Mouse (Mus musculus) naive thymus-derived CD4-positive, alpha-beta T cell, adult 2 months (primary cell): ENCODE data around the gene Dlgap1.

Experiments
- DNase-seq: peaks from one replicate; pipeline ENCODE4 v3.0.0-alpha.2; 2011; ENCODE audit warnings: low read depth

Gene Dlgap1

DNA sequence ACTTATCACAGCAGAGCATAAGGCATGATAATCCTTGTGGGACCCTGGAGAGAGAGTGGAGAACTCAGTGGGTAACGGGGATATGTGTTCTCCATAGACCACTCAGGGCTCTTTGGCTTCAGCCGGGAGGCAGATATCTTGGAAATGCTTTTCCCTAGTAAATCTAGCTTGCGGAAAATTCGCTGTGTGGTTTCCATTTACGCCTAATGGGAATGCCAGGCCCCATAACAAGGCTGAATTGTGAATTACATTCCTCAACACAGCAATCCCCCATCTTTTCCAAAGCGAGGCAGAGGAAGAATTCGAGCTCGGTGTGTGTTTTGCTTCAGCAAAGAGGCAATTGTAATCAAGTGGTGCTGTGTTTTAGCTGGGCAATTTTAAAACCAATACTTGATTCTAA is 372.4 kb downstream of the Dlgap1 start:
- no peak for DNase-seq

DNA sequence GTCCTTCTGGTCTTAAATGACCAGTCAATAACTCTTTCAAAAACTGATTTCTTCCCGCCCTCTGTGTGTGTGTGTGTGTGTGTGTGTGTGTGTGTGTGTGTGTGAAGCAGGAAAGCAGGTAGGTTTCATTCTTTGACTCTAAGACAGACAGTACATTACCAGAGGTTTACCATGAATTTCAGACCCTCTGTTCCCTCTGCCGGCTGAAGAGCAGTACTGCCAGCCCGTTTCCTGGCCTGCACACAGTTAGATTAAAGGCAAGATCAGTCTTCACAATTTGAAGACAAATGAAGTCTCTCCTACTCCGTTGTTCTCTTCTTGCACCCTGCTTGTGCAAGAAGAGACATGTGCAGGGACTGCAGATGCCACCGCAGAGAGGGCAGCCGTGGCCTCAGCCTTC is 373.0 kb downstream of the Dlgap1 start:
- DNase-seq = no peak

DNA sequence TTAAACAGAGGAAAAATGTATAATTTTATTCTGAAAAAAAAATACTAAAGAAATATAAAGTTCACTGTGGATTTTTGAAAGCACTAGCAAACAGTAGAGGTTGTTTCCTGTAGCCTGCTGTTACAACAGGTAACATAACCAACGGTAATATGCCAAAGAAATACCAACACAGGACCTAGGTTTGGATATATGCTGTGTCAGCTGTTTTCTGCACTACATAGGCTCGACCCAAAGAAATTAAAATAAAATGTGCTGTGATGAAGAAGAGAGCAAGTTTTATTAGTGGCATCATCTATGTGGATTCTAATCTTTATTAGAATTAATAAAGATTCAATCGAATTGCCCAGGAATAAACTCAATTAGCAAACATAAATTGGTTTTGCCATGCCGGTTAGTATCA is 378.5 kb downstream of the Dlgap1 start:
- no peak for DNase-seq

DNA sequence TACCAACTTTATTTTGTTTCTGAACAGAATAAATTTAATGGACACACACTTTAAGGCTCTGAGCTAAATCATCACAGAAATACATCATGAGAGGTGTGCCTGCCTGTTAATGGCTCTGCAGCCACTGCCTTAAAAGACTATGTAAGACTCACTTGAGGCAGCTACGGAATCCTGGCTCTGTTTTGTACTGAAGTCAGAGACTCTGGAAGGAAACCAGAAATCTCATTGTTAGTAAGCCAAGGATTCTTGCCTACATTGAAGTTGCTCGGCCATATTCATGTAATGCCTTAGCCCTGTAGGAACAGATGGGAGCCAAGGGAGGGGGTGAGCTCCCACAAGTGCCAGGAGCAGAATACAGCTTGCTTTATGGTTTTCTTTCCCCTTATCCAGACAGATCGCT is 394.7 kb downstream of the Dlgap1 start:
- DNase-seq = no peak

DNA sequence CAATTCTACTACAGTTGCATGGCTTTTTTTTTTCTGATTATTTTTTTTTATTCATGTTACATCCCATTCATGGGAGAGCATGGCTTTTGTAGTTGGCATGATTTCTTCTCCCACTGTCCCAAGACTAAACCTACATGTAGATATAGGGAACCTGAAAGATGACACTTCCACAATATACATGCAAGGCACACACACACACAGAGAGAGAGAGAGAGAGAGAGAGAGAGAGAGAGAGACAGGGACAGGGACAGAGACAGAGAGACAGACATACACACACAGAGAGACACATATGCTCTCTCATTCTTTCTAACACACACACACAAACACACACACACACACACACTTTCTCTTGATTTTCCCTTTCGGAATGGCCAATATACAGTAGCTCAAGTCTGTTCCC is 395.1 kb downstream of the Dlgap1 start:
- no peak for DNase-seq

DNA sequence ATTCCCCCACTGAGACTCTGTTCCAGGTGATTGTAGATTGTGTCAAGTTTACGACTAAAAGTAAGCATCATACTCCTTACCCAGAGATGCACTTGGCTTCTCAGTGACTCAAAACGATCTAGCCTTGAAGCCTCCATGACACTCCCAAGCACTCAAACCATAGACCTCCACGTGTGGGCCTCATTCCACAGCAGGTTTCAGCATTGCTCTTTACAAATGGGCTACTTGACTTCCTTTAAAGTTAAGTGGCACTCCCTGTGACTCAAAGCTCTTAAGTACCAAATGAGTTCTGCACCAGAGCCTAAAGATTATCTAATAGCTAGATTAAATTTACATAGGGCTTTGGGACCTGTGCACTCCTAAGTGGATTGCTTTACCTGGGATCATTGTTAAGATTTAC is 400.3 kb downstream of the Dlgap1 start:
- DNase-seq = no peak

DNA sequence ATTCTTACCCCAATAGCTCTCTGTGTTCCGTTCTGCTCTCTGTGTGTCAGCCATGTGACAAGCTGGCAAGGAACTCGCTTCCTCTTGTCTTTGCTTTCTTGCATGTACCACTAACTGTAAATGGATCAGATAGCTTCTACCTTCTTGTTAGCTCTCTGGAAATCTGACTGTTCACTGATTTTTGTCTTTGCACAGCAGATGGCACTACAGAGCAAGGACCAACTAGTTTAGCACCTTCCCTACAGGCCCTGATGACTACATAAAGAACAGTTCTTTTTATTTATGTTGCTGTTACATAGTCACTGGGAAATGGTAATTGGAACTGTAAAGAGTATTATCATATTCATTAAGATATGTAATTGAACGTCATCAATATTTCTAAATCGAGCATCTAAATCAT is 408.1 kb downstream of the Dlgap1 start:
- DNase-seq = no peak

DNA sequence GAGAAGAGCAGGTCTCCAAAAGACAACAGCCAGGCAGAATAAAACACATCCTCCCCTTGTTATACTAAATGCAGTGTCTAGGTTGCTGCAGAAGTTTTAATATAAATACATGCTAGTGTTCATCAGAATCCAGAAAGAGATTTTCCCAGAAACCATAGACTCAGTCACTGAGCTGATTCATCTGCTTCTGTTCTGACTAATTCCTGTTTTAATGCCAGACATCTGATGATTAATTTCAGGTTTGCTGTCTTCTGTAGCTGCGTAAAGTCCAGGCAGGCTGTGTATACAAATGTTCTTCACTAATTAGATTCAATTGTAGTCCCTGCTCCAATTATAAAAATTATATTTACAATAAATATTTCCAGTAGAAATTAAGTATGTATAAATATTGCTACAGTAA is 419.6 kb downstream of the Dlgap1 start:
- DNase-seq = no peak

DNA sequence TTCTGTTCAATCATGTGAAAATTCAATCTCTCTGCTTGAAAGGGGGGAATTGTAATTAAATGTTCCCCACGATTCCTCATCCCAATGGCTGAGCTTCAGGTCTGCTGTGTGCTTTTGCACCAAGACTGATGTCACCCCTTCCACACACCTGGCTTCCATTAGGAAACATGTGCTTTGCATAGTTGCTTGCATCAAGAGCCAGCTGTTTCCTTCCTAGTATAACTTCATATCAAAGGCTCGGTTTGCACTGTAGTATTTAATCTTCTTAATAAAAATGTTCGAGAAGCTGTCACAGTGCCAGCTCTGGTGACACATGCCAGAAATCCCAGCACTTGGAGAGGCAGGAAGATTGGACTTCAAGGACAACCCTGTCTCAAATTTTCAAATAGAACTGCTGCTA is 428.3 kb downstream of the Dlgap1 start:
- no peak for DNase-seq

DNA sequence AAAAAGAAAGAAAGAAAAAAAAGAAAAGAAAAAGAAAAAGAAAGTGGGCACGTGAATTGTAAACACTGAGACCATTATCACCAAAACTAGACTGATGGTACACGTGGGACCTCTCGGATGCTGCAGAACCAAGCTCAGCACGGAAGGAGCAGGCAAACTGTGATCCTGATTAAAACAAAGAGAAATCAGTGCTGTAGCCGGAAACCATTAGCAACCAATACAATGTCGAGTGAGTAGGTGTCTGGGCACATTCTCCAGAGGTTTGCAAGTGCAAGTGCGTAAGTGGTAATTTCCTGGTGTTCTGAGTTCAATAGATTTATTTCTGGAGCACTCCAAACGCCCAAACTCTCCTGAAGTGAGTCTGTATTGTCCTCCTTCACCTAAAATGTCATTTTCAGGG is 428.8 kb downstream of the Dlgap1 start:
- no peak for DNase-seq

DNA sequence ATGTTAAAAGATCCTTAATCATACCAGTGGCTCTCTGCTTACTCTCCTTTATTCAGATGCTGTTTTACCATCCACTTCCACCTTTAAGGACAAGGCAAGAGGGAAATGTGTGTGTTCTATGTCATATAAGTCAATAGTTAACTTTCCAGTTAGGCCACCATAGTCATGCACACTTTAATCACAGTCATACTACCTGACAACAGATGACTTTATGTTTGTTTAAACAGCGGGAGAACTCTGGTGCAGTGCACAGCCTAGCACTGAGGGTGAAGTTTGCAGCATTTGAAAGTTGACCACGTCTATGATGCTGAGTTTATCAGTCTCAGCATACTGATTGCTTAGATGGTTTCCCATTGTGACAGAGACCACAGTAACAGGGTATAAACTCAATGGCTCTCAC is 433.0 kb downstream of the Dlgap1 start:
- DNase-seq = no peak

DNA sequence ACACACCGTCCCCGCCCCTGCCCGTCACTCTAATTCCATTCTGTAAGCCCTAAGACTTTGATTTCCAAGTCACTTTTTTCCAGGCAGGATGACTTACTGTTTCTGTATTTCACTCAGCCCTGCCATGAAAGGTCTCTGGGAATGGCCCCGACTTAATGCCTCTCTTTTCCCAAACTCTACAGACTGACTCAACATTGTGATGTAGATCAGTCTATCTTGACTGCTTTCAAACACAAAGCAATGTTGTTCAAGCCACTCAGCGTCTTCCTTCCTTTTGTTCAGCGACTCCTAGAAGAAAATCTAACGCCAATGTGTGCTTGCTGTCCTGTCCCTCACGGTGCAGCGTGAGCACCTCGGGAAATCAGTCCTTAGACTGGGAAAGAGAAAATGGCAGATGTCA is 434.9 kb downstream of the Dlgap1 start:
- no peak for DNase-seq

DNA sequence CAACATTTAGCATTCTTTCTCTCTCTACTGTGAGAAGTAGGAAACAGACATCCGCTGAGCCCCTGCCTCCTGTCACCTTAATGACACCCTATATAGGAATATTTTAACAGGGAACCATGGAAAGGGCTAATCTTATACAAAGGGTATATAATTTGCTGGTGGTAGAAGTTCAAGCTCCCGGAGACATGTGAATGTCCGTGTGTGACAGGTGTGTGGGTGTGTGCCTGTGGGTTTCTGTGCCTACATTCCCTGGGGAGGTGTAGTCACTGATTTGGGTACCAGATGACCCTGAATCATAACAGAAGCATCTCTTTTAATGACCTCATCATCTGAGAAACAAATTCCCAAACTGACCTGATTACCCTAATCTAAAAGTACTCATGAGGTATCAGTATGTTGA is 445.3 kb downstream of the Dlgap1 start:
- DNase-seq = no peak

DNA sequence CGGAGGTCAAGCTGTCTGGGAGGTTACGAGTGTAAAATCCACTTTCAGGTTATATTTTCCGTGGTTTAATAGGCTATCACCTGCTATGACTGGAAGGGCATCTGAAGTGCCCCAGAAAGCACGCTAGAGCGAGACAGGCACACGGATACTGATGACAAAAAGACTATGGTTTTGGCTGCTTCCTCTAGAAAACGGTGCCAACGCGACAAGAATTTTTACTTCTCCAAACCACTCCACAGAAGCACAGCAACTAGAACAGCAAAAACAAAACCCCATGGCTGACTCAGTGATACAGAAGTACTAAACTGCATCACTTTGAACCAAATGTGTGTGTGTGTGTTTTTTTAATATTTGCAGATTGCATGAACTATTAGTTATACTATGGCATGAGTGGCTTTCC is 459.0 kb downstream of the Dlgap1 start:
- DNase-seq = no peak

DNA sequence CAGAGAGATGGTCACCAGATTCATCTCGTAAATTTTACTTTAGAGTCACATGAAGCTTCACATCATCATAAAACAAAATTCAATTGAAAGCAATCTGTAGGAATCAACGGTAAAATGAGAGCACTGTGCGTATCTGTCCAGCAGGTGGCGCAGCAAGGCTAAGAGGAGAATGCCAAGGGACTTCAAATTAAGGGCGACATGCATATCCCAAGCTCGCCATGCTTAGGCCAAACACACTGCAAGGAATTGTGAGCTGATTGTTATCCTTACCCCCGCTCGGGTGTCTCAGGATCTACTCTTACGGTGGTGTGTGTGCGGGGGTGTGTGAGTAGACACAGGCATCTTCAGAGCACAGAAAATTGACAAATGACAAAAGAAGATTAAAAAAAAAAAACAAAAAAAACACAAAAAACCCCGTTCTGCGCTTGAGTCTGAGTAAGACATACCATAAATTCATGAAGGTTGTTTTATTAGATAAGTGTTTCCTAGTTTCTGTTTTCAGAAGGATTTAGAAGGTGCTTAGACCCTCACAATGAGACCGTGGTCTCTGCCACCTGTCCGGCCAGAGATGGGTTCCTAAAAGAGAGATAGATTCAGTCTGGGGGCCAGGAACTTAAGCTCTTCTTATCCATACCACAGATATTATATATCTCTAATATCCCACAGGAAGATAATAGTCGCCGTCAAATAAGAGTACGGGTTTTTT is 461.0 kb downstream of the Dlgap1 start:
- DNase-seq = no peak

DNA sequence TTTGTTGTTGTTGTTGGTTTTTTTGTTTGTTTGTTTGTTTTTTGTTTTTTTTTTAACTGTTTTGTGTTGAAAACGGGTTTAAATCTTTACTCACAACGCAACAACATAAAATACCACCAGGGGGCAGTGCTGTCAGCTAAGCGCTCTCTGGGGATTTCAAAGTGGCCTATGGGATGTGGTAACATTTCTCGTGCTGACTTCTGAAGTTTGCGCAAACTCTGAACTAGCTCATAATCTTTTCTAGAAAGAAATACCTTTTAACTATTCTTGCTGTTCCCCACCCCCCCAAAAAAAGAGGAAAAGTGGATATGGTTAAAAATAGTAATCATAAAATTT is 461.5 kb downstream of the Dlgap1 start:
- DNase-seq = no peak

DNA sequence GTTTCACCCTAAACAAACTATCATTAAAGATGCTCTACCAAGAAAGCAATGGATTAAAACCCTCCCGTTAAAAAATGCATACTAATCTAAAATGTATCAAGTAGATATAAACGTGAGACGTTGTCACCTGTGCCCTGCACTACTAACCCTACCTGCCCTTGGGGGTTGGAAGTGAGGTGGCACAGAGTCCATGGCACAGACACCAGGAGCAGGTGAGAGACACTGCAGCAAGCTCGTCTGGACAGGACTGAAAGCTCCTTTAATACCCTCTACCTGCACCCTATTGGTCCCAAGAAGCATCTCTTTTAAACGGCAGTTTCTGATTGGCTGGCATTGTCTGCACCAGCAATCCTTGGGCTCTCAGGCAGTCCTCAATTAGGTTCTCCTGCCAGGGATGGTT is 464.0 kb downstream of the Dlgap1 start:
- DNase-seq = no peak

DNA sequence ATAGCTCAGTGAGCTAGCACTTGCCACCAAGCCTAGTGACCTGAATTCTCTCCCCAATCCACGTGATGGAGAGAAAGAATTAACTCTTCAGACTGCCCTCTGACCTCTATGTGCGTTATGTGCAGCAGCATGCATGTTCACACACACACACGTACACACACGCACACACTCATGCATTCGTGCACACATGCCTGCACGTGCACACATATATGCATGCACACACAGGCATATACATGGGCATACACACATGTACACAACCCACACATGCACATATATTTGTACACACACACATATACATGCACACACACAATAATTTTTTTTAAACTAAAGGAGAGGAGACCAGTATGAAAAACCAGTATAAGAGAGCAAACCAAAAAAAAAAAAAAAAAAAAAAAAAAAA is 465.7 kb downstream of the Dlgap1 start:
- DNase-seq = no peak

DNA sequence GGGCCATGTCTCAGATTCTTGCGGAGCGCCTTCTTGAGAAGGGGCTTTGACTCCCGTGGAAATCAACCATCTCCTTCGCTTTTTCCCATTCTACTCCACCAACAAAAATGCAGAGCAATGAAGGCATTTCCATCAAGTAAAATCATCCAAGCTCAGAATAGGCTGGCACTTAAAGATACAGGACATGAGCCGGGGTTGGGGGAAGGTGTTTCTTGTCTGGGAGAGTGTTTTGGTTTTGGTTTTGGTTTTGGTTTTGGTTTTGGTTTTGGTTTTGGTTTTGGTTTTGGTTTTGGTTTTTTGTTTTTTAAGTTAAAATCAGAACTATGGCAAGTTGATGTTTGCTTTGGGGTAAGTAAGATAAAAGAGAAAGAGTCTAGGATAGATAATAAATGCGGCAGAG is 466.7 kb downstream of the Dlgap1 start:
- no peak for DNase-seq

DNA sequence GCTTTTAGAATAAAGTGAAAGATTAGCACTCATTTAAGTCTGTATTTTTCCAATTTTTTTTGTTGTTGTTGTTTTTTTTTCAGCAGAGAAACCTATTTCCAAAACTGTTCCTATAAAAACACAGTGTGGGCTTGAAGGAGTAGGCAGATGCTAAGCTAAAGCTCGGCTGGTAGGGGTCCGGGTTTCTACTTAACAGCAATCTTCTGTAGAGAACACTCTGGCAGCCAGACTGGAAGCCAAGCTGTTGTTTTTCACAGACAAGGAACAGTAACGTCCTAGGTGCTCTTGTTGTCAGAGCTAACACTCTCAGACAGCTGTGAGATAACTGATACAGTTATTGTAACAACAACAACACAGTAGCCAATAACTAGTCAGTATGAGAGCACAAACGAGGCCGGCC is 468.4 kb downstream of the Dlgap1 start:
- no peak for DNase-seq

DNA sequence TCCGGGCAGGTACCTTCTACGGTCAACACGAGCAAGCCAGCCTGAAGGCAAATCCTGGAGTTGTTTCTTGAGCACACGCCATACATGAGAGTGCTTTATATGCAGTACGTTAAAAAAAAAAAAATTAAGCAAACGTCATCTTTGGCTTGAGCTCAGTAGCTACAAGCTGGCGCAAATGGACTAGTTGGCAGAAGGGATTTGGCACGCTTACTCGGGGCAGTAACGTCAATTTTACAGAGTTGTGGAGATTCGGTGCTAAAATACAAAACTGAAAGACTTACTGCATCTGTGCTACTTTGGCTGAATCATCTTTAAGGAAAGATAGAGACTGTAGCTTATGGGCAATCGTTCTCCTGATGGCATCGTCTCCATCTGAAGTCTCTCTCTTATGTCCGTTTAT is 474.1 kb downstream of the Dlgap1 start:
- DNase-seq = no peak

DNA sequence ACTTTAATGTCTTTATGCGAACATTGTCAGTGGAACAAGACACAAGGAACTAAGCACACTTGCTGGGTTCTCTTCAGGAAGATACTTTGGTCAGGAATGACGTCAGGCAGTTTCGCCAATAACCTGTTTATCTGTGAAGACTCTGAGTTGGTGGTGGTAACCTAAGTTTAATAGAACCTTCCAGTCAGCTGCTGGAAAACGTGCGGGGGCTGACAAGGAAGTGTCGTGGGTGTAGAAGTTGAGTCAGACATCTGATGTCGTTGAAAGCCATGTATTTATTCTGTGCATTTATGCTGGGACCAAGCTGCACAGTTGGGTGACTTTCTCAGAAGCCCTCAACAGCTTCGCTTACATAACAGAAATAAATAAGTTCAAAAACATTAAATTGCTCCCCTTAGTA is 477.6 kb downstream of the Dlgap1 start:
- DNase-seq = no peak

DNA sequence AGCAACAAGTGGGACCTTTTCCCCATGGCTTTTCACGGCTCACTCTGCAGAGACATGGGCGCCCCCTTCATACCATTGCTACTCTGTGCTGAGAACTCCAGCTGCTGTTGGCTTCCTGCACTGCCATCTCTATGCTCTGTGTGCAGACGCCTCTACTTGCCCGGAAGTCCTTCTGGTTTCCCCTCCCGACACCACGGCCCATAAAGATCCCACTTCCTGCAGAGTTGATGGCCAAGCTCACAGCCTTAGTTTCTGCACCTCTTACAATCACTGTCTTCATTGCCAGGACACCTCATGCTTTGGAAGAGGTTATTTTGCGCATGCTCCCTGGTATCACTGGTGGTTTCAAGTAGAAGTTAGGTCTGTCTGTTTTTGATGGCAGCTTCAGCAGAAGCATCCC is 486.2 kb downstream of the Dlgap1 start:
- DNase-seq = no peak

DNA sequence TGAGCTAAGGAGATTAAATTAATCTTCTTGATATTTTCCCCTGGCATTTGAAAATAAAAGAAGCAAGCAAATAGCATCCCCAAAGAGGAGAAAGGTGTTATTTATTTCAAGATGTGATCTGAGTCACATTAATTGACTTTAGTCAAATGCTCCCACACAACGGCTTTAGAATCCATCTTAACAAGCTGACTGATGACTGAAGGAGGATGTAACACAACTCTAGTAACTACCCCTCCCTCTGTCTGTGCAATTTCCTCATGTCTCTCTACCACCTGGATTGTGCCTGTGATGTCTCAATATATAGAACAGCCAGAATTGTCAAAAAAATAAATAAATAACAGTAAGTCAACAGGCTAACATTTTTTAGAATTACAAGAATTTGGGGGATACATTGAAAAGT is 488.2 kb downstream of the Dlgap1 start:
- no peak for DNase-seq

DNA sequence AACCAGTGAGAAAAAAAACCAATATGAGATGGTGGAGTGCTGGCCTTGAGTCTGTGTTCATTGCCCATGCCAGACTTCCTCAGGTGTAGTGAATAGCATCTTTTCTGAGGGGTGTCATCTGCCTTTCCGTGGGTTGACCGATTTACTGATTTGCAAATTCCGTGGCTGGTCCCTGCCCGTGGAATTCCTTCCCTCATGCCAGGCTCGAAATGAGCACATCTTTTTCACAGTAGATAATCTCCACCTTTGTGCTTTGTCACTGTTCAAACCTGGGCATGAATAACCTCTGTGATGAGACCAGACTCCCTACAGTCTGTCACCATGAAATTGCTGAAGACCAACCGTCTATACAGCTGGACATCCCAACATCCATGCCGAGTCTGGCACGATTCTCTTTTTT is 493.4 kb downstream of the Dlgap1 start:
- no peak for DNase-seq
